Mouse (Mus musculus) cerebellum, adult 9-11 months (tissue): ENCODE data around the gene C330007P06Rik.

Source experiments
- DNase-seq: peaks from one replicate; pipeline ENCODE4 v3.0.0; 2022

Gene C330007P06Rik

DNA sequence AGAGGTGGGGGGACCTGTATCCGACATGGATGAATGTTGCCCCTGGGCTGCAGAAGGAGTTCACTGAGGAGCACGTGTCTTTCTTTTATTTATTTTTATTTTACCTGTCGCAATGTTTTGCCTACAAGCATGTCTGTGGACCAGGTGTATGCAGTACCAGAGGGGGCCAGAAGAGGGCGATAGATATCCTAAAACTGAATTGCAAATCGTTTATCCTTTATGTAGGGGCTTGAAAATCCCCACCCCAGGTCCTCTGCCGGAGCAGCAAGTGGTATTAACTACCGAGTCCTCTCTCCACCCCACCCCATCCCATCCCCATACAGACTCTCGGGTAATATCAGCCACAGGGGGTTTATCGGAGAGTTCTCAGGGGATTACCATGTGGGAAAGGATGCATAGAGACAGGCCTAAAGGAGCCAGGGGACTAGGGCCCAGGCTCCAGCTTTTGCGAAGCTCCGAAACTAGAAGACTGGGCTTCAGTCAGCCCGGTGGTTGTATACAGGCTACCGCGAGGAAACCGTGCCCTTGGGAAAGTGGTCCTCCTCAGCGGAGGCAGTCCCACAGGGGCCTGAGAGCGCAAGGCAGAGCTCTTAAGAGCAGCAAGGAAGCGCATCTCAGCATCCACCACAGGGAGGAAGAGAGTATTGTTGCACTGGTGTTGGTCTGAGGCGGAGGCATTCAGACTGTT, 40.4 kb downstream of the C330007P06Rik start:
- DNase-seq = peak; percentile 47

DNA sequence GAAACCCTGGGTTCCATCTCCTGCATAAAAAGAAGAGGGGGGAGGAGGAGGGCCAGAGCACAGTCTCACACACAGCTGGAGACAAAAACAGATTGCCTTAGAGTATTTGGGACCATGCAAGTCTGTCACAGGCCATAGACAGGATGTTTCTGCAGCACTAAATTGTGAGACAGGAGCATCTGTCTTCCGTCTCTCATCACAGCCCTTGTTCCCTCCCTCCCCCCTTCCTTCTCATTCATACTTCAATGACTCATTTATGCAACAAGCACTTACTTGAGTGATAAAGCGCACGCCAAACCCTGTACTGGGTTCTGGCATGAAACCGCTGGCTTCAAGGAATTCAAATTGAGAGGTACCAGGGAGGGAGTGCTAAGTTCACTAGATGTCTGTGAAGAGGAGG, 42.3 kb downstream of the C330007P06Rik start:
- DNase-seq = no peak

DNA sequence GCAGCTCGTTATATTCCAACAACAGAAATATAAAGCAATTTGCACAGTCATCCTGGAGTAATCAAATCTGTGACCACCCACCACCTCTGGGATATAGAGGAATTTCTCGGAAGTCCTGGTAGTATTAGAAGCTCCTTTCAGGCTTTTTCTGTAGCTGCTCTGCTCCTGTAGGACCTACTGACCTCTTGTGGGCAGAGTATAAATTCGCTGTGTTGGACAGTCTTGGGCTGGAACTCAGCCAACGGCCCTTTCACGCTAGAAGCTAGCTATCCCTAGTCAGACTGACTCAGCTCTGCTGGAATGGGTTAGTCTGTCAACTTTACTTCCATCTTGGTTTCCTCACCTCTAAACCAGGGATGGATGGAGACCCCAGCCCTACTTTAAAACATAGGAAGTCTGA, 43.6 kb downstream of the C330007P06Rik start:
- DNase-seq = peak; percentile 26

DNA sequence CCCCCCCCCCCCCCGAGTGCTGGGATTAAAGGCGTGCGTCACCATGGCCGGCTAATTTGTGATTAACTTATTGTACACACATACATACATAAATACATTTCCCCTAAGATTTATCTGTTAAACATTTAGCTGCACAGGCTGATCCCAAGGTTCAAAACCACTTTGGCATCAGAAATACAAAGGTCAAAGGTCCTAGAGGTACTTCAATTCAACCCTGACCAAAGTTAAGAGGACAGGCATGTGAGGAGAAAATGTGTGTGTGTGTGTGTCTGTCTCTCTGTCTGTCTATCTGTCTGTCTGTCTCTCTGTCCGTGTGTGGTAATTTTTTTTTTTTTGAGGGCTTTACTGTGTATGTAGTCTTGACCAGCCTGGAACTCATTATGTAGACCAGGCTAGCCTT, 47.0 kb downstream of the C330007P06Rik start:
- DNase-seq = no peak

DNA sequence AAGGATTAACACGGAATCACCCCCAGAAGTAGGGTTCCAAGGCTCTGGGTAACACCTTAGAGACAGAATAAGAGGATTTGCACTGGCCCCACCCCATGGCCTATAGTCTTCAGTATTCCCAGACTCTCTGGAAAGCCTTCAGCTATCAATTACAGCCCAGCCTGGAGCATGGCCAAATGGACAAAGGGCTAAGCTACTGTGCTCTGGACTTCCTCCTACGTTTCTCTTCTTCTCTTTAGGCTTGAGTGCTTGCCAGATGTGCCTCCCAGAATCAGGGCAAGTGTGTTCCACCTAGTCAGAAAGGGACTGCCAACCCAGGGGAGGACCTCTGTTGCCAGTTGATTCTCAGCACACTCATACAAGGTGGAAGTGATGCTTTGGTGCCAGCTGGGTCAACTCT, 48.9 kb downstream of the C330007P06Rik start:
- no peak for DNase-seq

DNA sequence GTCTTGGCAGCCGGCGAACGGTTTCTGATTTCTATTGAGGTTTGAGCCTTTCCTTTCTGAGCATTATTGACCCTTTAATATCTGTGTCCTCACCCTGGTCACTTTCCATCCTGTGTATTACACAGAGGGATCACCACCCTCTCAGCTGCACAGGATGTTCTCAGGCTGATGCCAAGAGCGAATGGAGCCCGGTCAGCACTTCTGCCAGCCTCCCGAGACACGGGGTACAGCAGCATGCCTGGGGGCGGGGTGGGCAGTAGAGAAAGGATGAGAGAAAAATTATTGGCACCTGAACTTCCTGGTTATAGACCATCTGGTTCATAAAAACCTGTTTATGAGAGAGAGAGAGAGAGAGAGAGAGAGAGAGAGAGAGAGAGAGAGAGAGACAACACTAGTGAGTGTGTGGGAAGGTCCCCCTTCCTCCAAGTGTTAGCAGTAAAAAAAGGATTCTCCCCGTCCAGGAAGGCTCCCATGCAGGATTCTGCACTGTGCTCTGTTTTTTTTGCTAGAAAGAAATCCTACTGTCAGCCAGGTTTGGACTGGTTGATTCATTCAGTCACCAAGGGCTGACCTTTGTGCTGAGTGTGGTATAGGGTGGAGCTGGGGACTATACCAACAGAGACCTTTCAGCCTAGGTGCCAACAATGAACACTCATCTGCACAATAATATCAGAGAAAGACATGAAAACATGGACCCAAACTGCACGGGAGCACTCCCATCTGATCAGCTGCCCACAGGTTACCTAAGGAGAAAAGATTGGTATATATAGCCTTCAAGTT, 49.8 kb downstream of the C330007P06Rik start:
- no peak for DNase-seq

DNA sequence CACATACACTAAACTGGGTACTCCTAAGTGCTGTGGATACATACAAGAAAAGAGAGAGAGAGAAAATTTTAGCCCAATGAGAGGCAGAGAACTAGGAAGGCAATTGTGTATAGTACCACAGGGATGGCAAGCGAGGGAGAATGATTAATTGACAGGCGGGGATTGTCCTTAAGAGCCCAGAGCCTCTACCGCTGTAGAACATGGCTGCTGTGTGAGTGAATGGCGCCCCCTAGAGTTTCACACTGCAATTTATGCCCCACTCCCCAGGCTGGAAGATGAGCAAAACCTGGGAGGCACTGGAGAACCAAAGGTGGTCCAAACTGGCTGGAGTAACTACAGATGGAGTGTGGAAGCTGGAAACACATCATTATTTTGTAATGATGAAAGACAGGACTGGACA, 53.7 kb downstream of the C330007P06Rik start:
- DNase-seq = no peak

DNA sequence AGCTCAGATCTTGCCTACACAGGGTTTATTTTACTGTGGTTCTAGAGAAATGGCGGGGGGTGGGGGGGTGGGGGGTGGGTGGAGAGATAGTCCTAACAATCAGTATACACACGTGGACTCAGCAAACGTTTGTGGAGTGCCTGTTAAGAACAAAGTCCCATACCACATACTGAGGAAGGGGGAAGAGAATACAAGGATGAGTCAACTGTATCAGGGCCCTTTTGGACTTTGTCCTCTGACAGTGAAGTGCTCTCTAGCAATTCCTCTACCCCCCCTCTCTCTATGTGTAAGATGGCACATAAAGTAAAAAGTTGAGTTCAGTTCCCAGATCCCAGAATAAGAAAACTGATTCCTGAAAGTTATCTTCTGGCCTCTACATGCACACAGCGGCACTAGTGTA, 54.3 kb downstream of the C330007P06Rik start:
- no peak for DNase-seq

DNA sequence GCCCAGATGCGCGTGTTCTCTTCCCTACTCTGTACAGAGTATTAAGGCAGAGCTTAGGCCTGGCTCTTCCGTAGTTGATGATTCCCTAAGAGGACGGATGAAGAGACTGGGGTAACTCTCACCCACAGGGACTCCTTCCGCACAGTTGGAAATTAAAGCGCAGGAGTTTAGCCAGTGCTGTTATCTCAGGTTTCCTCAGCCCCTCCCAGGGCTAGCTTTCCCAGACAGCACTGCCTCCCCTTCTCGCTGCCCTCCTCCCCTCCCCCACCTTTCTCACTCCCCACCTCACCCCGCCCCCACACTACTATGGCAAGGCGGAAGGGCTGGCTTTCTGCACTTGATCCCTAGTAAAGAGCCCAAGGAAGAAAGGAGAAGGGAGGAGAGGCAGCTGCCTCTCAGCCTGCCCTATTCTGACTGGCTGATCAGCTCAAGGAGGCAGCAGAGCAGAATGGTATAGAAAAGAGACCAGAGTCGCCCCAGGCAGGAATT, 56.9 kb downstream of the C330007P06Rik start:
- DNase-seq = no peak

DNA sequence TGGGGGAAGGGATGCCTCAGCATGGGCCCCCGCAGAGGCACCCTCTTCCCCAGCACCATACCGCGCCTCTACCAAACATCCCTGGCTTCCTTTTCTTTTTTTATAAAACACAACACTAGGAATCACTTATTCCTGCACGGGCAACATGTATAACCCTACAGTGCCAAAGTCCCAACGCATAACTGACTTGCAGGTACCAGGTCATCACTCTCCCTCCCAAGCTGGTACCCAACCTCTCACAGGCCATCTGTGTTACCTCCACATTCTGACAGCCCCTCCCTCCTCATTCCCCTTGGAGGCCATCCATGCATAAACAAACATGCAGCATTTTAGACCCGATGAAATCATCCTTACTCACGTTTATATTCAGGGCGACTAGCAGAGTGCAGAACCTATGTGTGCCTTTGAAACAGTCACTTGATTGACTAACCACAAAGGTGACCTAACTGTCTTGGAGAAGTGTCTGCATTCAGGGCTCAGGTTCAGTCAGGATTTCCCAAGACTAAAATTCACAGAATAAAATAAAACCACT, 57.5 kb downstream of the C330007P06Rik start:
- DNase-seq = peak; percentile 23

DNA sequence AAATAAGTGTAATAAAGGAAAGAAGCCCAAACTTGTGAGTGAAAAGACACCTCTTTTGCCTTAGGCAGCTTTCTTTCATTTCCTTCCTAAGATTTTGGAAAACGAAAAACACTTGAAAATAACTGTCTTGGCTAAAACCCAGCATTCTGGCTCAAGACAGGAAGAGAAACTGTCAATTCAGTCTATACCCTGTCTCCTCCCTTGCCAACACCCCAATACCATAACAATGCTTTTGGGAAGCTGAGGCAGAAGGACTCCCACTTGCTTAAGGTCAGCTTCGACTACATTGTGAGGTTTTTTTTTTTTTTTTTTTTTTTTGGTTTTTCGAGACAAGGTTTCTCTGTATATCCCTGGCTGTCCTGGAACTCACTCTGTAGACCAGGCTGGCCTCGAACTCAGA, 58.5 kb downstream of the C330007P06Rik start:
- DNase-seq = no peak

DNA sequence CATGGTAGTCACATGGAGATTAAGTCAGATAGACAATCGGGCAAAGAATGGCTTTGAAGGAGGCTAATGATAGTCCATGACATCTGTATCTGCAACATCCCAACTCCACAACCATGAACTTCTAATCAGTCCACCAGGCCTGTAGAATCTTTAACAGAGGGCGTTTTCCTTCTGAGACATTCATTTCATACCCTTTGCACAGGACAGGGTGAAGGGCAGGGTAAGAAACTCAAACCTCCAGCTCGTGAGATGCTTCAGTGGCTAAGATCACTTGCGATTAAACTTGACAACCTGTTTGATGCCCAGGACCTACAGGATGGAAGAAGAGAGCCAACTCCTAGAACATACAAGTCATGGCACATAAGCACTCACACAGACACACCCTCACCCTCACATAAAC, 58.9 kb downstream of the C330007P06Rik start:
- no peak for DNase-seq

DNA sequence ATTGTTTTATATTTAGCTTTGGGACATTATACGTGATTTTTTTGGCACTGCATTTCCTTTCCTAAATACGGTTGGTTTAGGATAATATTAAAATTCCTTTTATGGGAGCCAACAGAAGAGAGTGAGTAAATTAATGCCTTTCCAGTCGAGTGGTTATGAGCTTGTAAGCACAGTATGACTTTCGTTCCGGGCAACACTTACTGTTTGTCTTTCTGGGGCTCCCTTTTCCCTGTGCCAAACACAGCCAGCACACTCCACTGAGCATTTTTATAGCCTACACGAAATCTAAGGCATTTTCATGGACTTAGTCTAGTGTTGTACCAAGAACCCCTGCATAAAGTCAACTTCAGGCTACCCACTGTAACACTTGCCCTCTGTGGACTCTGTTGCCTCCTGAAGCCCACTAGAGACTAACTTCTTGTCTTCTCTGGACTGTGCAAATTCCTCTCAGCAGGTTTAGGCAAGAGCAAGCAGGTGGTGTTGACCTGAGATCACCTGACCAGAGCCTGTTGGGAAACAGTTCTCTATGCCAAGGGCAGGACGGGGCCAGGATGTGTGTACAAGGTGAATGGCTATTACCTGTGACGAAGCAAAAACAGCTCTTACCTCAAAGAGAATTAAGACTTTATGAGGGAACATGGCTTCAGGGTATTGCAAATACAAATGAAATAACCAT, 59.6 kb downstream of the C330007P06Rik start:
- no peak for DNase-seq

DNA sequence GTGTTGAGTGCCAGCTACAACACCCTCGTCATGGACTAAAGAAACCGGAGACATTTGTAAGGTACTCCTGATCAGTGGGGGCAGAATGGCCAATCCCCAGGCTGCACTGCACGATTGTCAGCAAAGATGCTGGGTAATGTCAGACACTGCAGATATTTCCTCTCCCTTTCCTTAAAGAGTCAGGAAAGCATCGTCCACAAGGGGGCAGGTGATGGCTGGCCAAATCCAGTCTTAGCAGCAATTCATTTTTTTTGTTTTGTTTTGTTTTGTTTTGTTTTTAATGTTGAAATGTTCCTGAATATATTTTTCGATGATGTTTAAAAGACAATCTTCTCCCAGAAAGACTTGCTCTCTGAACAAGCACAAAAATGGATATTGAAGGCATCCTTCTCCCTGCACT, 62.5 kb downstream of the C330007P06Rik start:
- no peak for DNase-seq

DNA sequence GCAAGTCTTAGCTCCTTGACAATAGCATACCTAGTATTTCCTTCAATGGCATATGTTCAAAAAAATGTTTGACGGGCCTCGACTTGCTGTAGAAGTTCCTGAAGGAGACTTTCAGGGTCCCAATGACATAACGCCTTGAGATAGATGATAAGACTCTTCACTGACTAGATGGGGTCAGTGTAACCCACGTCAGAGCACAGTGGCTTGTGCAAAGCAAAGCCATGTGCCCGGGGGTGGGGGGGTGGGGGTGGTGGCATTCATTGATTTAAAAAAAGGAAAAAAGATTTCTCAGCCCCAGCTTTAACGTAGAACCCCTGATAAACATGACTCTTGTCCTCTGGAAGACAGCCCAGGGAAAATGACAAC, 65.6 kb downstream of the C330007P06Rik start:
- DNase-seq = peak; percentile 31

DNA sequence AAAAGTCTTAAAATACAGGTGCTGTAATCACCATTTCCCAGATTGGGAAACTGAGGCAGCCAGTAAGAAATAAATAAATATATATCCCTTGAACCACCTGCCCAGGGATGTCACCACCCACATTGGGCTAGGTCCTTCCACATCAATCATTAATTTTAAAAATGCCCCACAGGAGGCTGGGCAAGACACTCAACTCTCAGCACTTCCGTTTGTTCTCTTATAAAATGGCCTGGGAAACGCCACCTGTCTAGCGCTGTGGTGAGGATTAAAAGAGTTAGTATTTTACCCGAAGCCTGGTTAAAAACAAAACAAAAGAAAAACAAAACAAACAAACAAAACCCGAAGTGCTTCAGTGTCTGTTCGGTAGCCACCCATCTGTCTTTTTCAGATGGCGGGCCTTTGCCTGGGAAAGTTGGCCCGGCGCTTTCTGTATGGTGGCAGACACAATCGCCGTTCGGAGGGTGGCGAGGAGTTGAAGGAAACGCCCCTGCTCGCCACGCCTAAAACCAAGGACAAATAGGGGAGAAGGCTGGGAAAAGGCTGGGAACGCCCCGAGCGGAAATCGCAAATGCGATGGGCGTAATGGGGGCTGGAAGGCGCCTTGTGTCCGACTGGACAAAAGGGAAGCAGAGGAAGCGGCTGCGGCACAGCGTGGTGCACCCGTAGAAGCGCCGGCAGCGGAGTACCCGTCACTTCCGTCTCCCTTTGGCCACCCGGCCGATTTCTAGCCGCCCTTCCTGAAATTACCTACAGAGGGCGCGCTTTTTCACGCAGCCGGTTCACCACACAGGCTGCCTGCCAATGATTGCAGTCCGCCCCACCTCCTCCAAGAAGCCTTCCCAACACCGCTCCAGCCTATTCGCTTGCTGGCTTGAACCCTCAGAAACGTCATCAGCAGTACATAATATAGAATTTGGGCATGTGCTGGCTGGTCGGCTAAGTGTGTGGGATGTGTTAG, 66.3 kb downstream of the C330007P06Rik start:
- peak; percentile 91 for DNase-seq

DNA sequence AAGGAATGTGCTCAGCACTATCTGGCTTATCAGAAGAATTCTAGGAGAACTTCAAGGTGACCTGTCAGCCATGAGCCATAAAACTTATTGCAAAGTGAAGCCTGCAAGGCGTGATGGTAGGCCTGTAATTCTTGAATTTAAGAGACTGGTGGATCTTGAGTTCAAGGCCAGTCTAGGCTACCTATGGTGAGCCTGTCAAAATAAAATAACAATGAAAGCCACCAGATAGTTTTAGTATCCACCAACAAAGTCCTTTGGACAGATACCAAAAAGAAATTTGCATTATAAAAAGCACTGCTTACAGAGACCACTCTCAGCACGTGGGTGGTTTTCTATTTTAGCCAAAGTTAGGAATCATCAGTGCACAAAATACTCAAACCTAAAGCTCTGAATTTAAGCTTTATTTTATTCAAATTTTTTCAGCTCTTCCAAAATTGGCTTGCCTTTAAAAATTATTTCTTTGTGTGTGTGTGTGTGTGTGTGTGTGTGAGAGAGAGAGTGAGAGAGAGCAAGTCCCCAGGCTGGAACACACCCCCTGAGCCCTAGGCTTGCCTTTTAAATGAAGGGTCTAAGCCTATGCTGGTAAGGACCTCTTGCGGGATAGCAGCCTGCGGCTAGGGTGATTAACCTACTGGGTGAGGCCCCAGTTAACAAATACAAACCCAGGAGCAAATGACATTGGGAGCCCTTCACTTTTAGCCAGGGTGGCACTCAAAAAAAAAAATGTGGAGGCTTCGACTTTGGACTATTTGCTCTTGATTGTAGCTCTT, 68.3 kb downstream of the C330007P06Rik start:
- DNase-seq = no peak

DNA sequence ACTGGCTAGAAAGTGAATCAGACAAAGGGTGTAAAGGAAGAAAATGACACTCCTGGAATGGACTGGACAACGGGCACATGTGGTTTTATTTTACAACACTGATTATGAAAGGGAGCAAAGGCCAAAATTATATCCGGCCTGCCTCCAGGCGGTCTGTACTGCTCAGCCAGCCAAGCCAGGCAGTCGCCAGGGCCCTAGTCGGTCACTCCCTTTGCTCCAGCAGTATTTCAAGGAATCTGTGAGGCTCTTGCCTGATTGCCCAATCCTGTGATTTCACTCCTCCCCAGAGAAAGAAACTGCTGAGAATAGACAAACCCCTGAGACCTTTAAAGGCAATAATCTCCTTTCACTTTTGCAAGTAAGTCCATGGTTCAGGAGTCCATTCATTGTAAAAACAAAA, 69.7 kb downstream of the C330007P06Rik start:
- DNase-seq = no peak

DNA sequence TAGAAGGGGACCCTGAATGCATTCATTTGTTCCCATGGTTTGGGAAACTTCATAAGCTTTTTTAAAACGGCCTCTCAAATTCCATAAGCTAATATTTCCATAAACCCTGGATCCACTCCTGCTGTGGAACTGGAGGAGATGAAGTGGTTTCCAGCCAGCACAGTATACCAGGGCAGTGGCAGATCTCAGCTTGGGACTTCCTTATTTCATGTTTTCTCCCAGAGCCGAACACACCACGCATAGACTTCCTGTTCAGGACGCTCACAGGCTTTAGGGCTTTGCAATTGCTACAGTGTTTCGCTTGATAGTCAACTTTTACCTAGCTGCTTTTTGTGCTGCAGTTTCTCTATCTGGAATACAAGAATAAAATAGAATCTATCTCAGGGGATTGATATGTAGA, 70.7 kb downstream of the C330007P06Rik start:
- no peak for DNase-seq

DNA sequence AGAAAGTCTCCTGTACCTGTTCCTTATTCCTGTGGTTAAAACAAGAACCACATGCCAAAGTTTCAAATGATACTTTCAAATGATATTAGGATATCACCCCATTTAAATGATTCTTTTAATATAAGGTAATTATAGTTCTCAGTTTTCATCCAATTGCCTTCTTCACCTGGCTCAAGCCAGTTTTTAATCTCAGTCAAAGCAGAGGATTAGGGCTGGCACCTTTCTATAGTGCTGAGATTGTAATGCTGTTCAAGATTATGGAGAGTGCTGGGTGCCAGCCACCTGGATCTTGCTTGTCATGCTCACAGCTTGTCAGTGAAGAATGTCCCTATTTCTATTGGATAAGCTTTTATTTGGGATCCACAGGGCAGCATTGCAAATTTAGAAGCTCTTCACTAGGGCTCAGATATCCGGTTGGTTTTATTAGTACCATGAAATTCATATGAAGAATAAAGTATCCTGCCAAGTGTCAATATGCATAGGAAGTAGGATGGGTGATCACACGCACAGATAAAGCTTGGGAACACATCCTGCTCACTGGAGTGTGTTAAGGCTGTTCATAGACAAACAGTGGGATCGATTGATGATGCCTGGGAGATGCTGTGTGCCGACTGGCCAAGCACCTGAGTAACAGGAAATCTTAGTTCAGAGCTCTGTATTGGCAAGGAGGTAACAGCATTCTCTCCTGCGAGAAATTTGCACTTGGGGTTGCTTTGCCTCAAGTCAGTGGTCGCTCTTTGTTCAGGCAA, 74.6 kb downstream of the C330007P06Rik start:
- no peak for DNase-seq

DNA sequence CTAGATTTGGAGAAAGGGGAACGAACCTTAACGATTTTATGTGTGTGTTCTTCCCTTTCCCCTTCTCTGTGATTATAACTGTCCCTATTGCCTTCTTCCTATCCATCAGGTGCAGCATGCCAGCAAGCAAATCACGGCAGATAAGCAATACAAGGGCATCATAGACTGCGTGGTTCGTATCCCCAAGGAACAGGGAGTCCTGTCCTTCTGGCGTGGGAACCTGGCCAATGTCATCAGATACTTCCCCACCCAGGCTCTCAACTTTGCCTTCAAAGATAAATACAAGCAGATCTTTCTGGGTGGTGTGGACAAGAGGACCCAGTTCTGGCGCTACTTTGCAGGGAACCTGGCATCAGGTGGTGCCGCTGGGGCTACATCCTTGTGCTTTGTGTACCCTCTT, 77.2 kb downstream of the C330007P06Rik start:
- DNase-seq = peak; percentile 51
